Mouse (Mus musculus) heart, adult 2 months (tissue): Measurements from ENCODE around the gene Zfp386.

Source experiments
- EP300 ChIP-seq: fragments of 200-500 bp; IDR thresholded peaks from 2 replicates; pipeline ENCODE4 v1.6.1; 2011; ENCODE audit warnings: low read depth, low read length, control low read depth; ENCODE audit not compliant: insufficient read depth
- POLR2A ChIP-seq: fragments of 200-500 bp; IDR thresholded peaks from 2 replicates; pipeline ENCODE4 v1.6.1; 2011; ENCODE audit warnings: mild to moderate bottlenecking, low read depth, low read length, control low read depth; ENCODE audit not compliant: insufficient read depth

DNA sequence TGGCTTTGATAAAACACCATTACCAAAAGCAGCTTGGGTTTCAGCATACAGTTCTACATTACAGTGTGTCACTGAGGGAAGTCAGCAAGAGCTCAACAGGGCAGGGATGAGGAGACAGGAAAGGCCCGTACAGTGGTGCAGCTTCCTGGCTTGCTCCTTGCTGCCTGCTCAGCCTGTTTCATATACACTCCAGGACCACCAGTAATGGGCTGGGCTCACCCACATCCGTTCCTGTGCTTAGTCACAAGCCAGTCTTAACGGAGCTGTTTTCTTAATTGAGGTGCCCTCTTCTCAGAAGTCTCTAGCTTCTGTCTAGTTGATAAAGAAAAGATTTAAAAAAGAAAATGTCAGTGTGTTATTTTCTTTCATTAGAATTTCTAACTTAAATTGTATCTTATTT lies 8.6 kb downstream of the Zfp386 start:
- no peak for TF ChIP-seq EP300
- TF ChIP-seq POLR2A, result no peak
